ENCODE assay signal across 8 mouse cellular contexts in the genomic region with DNA sequence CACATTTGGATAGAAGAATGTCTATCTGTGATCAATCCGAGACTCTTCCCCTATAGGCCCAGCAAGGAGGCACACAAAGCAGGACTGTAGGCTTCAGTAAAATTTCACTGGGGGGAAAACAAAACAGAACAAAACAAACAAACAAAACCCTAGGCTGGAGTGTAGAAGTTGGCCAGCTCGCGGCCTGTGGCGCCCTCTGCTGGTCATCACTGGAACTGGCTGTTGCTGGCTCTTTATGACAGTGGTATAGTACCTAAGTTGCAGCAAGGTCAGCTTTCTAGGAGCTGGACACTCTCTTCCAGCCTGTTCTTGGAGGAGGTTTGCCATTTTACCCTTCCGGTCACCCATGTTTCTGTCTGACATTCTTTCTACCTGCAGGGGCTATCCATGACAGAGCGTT. TPM values are rescaled to one million over a fixed set of nuclear protein-coding genes. Genes with fewer than 3 reads are reported as not detected.
DNase-seq lines count a peak whose midpoint lies in the region; ATAC-seq and TF ChIP-seq lines count a peak whose summit lies in the region.

No protein-coding gene starts in this region.

- TF ChIP-seq POLR2A in bone marrow macrophage, adult 2 months (IDR thresholded peaks at IDR 0.05; ENCODE audit: borderline replicate concordance, low read depth, low read length) = no peak

- 21% methylated on average over 6 of the region's 6 CpGs for WGBS in forebrain, embryonic 10.5 days

- no peak overlapping the region for H3K27ac ChIP-seq in bone marrow macrophage, adult 2 months (ENCODE audit: insufficient read depth, low read depth, low read length)
- no peak overlapping the region for H3K27ac ChIP-seq in forebrain, embryonic 10.5 days

- 0 out of 2 replicates have a peak, but pooled peaks cover 6% of the 10 kb centered on the region for H3K27me3 ChIP-seq in forebrain, embryonic 10.5 days (ENCODE audit: poor library complexity, severe bottlenecking)

- TF ChIP-seq CTCF in bone marrow macrophage, adult 2 months (IDR thresholded peaks at IDR 0.05; ENCODE audit: low read depth, low read length) = peak; percentile 99

- H3K4me1 ChIP-seq in bone marrow macrophage, adult 2 months (ENCODE audit: control insufficient read depth, insufficient read depth, low read length) = no peaks in the 10 kb centered on the region
- H3K4me1 ChIP-seq in forebrain, embryonic 10.5 days = peaks cover 27% of the 10 kb centered on the region

- peak; percentile 80 for DNase-seq in CD4-positive, CD25-positive, alpha-beta regulatory T cell, adult 2 months (ENCODE audit: low read depth, low spot score)
- DNase-seq in forebrain, embryonic 10.5 days (ENCODE audit: extremely low spot score, low spot score) = peak; percentile 77
- peak; percentile 32 for DNase-seq in left cerebral cortex, adult 11 months (ENCODE audit: low spot score)
- peak; percentile 76 for DNase-seq in right cerebral cortex, postnatal 14 days

- H3K36me3 ChIP-seq in forebrain, embryonic 10.5 days (replicated peaks) = no peaks in the 10 kb centered on the region

- no peak for ATAC-seq in CD4-positive, CD25-positive, alpha-beta regulatory T cell, adult 4 months
- ATAC-seq in hematopoietic stem cell, adult 5-6 weeks (replicated peaks in 1 of 2; ENCODE audit: insufficient read depth in 1 of 2, low FRiP score in 2 of 2, low TSS enrichment in 1 of 2, low read depth in 1 of 2, poor library complexity in 2 of 2, severe bottlenecking in 2 of 2) = peak; percentile 56 to 76; a peak in 3 of 4 replicates
- peak; percentile 81 for ATAC-seq in megakaryocyte-erythroid progenitor cell, adult 5-6 weeks (replicated peaks; ENCODE audit: low FRiP score, low TSS enrichment, poor library complexity, severe bottlenecking)

- H3K4me3 ChIP-seq in bone marrow macrophage, adult 2 months (ENCODE audit: insufficient read depth, low read length) = no peak overlapping the region
- no peak overlapping the region for H3K4me3 ChIP-seq in forebrain, embryonic 10.5 days

- H3K9me3 ChIP-seq in forebrain, embryonic 10.5 days = no peaks in the 10 kb centered on the region

RNA-seq across cellular contexts. Expression of a gene that starts 45.2 kb away (rescaled TPM):
- 1 to 10 TPM in 1 of 2 experiments, under 1 TPM in 1; 0.79 to 1.0 TPM for polyA plus RNA-seq in CD4-positive, CD25-positive, alpha-beta regulatory T cell, adult 4 months (2017; shearing (Covaris generic))
- polyA plus RNA-seq in bone marrow macrophage, adult 2 months (2012; ENCODE audit: insufficient read depth, insufficient read length, missing spikeins) = not detected in 2 replicates
- polyA plus RNA-seq in forebrain, embryonic 10.5 days (2016; fragmentation: Nextera tagmentation; extraction: Ambion mirVana) = 0.04 and 0.09 TPM in 2 replicates
- total RNA-seq in hematopoietic stem cell, adult 5-6 weeks (2017) = not detected in 2 replicates
- total RNA-seq in megakaryocyte-erythroid progenitor cell, adult 5-6 weeks (2014; fragmentation: Nextera tagmentation) = not detected in 2 replicates
- total RNA-seq in megakaryocyte-erythroid progenitor cell, adult 5-6 weeks (2017) = not detected in 2 replicates
